Mouse (Mus musculus) megakaryocyte, embryonic 14.5 days (primary cell): ENCODE measurements around the gene Casq1.

Source experiments
- FLI1 ChIP-seq: IDR thresholded peaks from 2 replicates; pipeline ENCODE4 v1.6.1; 2012; ENCODE audit warnings: low read length, inconsistent platforms, mixed read lengths
- GATA1 ChIP-seq: IDR thresholded peaks from 3 replicates; pipeline ENCODE4 v1.6.1; 2012; ENCODE audit warnings: mixed read lengths, low read length, inconsistent platforms, borderline replicate concordance

- TF ChIP-seq GATA1, result no peak
- no peak for TF ChIP-seq FLI1
These were observed 15.4 kb downstream of the Casq1 start for GRCm38 (mm10) chr1:172204033-172204813.
